16 mouse cellular contexts compared by ENCODE assay signal in the genomic region with DNA sequence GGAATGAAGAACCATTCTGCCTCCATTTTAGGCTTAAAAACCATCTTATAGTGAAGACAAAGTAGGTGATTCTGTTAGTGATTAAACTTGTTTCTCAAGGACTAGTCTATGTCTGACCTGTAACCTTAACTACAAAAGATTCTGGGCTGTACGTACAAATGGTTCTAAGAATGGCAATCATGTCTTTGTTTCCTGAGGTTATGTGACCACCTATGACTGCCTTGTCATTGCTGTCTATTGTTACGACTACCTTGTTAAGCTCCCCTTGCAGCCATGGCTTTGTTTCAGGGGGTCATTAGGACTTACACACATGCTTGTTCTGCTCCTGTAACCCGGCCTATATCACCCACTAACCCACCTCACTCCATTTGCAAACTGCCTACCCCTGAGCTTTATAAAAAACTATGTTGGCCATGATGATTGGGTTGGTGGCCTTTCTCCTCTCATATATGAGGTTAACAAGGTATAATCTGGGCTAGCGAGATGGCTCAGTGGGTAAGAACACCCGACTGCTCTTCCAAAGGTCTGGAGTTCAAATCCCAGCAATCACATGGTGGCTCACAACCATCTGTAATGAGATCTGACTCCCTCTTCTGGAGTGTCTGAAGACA. TPM values are rescaled to one million over a fixed set of nuclear protein-coding genes. Genes with fewer than 3 reads are reported as not detected.
"Had no signal": no experiment of that assay in that cellular context is flagged by ENCODE, and none has a peak within 500 bp of the region (broad histone marks: within the 10 kb centered on the region; RNA-seq: fewer than 3 reads in every experiment).

No protein-coding gene starts in this region.

- H3K27me3 ChIP-seq: kidney, embryonic 15.5 days; liver, embryonic 15.5 days; lung, embryonic 15.5 days; megakaryocyte, embryonic 14.5 days; midbrain, embryonic 13.5 days had no signal

- DNase-seq: kidney, postnatal 10 days; kidney, postnatal 36 days; layer of hippocampus, postnatal 36 days; lung, adult 18-20 months; lung, postnatal 10 days; lung, postnatal 36 days; thymus, postnatal 25 days had no signal

- H3K36me3 ChIP-seq: lung, embryonic 15.5 days had no signal

- H3K9me3 ChIP-seq: kidney, embryonic 15.5 days; liver, embryonic 15.5 days; lung, embryonic 15.5 days; megakaryocyte, embryonic 14.5 days; midbrain, embryonic 10.5 days; midbrain, embryonic 13.5 days had no signal

RNA-seq across cellular contexts. Expression of gene Bricd5, which starts 4.9 kb away (rescaled TPM):
- total RNA-seq: liver, adult 2 months; midbrain, postnatal 0 days had no signal
- polyA plus RNA-seq: liver, embryonic 15.5 days; lung, embryonic 15.5 days; midbrain, embryonic 13.5 days; thymus, postnatal 0 days had no signal
